Mouse (Mus musculus): Measurements from ENCODE around the gene Ropn1. TPM values are rescaled to one million over a fixed set of nuclear protein-coding genes. Genes with fewer than 3 reads are reported as not detected.

The Ropn1 gene
- 10.5 TPM for polyA plus RNA-seq (2014; fragmentation: Illumina TruSeq; extraction: RNeasy Lipid Tissue Mini Kit (QIAGEN cat#74804); ENCODE audit: low read depth, low replicate concordance)

DNA sequence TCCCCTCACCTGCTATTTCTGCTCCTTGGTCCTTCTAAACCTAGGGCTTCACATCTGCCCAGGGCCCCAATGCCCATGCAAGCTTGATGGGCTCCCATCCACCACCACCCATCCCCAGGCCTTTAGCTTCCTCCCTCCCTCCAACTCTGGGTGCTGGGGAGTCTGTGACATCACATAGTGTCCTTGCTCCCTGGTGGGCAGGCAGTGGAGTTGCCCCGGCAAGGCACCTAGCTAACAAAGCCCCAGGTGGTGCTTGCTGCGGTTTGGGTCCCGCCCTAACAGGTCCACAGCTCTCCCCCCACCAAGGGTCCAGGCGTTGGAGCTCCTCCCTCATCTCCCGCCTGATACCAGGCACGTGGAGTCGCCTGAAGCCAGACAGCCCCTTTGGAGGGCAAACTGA is at the start of gene Ropn1:
TSS of gene Ropn1 (plus strand) at position 301 of the 400 bp plus-strand sequence.

DNA sequence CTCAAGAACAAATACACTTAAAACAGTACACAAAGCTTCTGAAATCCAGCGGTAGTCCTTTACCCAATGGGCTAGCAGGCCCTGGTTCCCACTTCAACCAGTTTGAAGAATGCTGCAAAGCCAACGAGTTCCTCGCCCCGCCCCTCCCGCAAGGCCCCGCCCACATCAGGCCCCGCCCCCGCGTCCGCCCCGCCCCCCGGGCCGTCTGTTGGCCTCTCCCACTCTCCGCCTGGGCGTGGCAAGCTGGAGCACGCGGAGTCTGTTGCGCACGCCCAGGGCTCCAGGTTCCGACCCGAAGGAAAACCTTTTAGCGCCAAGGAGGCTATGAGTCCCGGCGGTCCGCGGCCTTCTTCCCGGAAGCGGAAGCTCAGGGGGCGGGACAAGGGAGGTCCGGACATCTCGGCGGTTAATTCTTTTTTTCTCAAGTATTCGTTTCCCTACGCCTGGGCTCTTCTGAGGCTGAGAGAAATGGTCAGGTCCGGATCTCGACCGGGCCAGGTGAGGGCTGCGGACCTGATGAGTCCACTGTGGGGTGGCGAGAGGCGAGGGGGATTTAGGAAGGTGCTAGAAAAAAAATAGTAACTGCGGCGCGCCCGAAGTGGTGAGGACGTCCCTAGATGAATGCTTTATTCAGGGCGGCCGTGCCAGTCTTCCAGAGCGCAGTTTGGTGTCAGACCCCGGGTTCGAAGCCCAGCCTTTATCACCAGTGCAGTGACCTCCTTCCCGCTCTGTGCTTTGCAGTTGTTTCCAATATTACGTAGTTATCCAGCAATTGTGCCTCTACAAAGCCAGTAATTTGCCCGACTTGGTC is 40.8 kb downstream of the Ropn1 start, which contains the start of gene Ccdc14:
TSS of gene Ccdc14 (plus strand) at position 283 of the 811 bp plus-strand sequence.

Other genes starting within 250 kb of the Ropn1 start
- gene Kalrn, start 76.4 kb upstream of the Ropn1 start, polyA plus RNA-seq (2014; fragmentation: Illumina TruSeq; extraction: RNeasy Lipid Tissue Mini Kit (QIAGEN cat#74804); ENCODE audit: low read depth, low replicate concordance), result 5.4 TPM
- 2.4 TPM for gene Ccdc14, start 40.7 kb downstream of the Ropn1 start, polyA plus RNA-seq (2014; fragmentation: Illumina TruSeq; extraction: RNeasy Lipid Tissue Mini Kit (QIAGEN cat#74804); ENCODE audit: low read depth, low replicate concordance)
- gene Mylk, start 95.3 kb downstream of the Ropn1 start, polyA plus RNA-seq (2014; fragmentation: Illumina TruSeq; extraction: RNeasy Lipid Tissue Mini Kit (QIAGEN cat#74804); ENCODE audit: low read depth, low replicate concordance), result 151 TPM

Data from adipose tissue, adult 10 weeks (tissue).